Mouse (Mus musculus) erythroblast, embryonic 14.5 days (primary cell): ENCODE data around the gene Allc. TPM values are rescaled to one million over a fixed set of nuclear protein-coding genes. Genes with fewer than 3 reads are reported as not detected.

ENCODE experiments used
- H3K27me3 ChIP-seq: 2 replicates; pipeline ENCODE4 v1.6.1; 2012; ENCODE audit warnings: inconsistent platforms; ENCODE audit not compliant: control insufficient read depth
- H3K36me3 ChIP-seq: 2 replicates; pipeline ENCODE4 v1.6.1; 2012; ENCODE audit warnings: mild to moderate bottlenecking, inconsistent platforms; ENCODE audit not compliant: control insufficient read depth
- H3K4me1 ChIP-seq: 2 replicates; pipeline ENCODE4 v1.6.1; 2012; ENCODE audit warnings: inconsistent platforms; ENCODE audit not compliant: control insufficient read depth
- H3K4me3 ChIP-seq: replicated peaks from 2 replicates; pipeline ENCODE3; 2012; ENCODE audit warnings: moderate library complexity, mild to moderate bottlenecking, inconsistent platforms
- H3K9me3 ChIP-seq: 2 replicates; pipeline ENCODE4 v1.6.1; 2012; ENCODE audit warnings: low read length, inconsistent platforms, mixed read lengths; ENCODE audit not compliant: control insufficient read depth
- GATA1 ChIP-seq: IDR thresholded peaks from 2 replicates; pipeline ENCODE4 v1.6.1; 2012; ENCODE audit warnings: low read length, inconsistent platforms, mixed read lengths
- TAL1 ChIP-seq: IDR thresholded peaks from 3 replicates; pipeline ENCODE4 v1.6.1; 2012; ENCODE audit warnings: low read length, inconsistent platforms, mixed read lengths
- polyA plus RNA-seq: library from polyadenylated mRNA; stranded (reverse); fragments of >175 nt; gene quantifications from 2 replicates; pipeline ENCODE4 v1.2.3, GENCODE M21; 2012

Gene Allc
- polyA plus RNA-seq, 1 experiment = not detected

DNA sequence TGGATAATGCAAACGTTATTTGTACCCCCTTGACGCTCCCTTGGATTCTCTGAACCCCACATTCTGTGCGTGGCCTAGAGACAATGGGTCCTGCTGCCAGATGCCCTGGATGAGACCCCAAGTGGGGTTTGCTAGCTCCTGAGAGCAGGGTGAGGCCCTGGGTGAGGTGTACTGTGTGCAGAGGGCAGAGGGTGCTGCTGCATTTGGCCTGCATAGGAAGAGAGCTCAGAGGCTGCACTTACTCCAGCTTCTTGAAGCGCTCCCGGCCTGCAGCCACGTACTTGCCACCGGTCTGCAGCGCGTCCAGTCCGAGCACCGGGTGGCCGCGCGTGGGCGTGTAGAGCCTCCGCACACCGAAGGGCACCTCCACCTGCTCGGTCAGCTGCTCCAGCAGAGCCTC is 30.5 kb downstream of the Allc start:
- no peaks in the 10 kb centered on the region for H3K4me1 ChIP-seq
- peaks cover 5% of the 10 kb centered on the region; the same call in 1 of the 2 replicates for H3K9me3 ChIP-seq
- no peak overlapping the region for H3K4me3 ChIP-seq
- no peaks in the 10 kb centered on the region for H3K36me3 ChIP-seq
- H3K27me3 ChIP-seq = peaks cover 3% of the 10 kb centered on the region
- no peak for TF ChIP-seq GATA1
- TF ChIP-seq TAL1 = no peak

DNA sequence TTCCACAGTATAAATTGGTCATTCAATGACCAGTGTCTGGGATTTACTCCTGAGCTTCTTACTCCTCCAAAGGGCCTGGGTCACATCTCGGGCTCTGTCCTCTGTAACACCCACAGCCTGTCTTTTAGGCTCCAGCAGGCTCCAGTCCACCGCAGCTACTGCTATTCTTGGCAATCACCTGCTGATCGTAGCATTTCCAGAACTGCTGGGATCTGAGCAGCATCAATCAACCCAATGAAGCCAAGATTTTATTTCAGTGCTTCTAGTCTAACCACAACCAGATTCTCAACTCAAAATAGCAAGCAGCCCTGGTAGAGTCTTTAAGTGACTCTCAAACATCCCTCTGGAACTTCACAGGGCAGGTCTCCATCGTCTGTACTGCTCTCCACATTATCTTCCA is 33.4 kb downstream of the Allc start:
- TF ChIP-seq GATA1 = no peak
- TF ChIP-seq TAL1 = no peak
- no peaks in the 10 kb centered on the region for H3K36me3 ChIP-seq
- no peaks in the 10 kb centered on the region for H3K4me1 ChIP-seq
- peaks cover 3% of the 10 kb centered on the region for H3K27me3 ChIP-seq
- H3K9me3 ChIP-seq = peaks cover 2% of the 10 kb centered on the region; the same call in 1 of the 2 replicates
- no peak overlapping the region for H3K4me3 ChIP-seq

GRCm38 (mm10) chr12:28514264-28514775 is 68.0 kb downstream of the Allc start:
- no peaks in the 10 kb centered on the region for H3K9me3 ChIP-seq
- H3K4me3 ChIP-seq = no peak overlapping the region
- no peak for TF ChIP-seq GATA1
- TF ChIP-seq TAL1 = no peak
- H3K36me3 ChIP-seq = no peaks in the 10 kb centered on the region
- no peaks in the 10 kb centered on the region for H3K4me1 ChIP-seq
- no peaks in the 10 kb centered on the region for H3K27me3 ChIP-seq

DNA sequence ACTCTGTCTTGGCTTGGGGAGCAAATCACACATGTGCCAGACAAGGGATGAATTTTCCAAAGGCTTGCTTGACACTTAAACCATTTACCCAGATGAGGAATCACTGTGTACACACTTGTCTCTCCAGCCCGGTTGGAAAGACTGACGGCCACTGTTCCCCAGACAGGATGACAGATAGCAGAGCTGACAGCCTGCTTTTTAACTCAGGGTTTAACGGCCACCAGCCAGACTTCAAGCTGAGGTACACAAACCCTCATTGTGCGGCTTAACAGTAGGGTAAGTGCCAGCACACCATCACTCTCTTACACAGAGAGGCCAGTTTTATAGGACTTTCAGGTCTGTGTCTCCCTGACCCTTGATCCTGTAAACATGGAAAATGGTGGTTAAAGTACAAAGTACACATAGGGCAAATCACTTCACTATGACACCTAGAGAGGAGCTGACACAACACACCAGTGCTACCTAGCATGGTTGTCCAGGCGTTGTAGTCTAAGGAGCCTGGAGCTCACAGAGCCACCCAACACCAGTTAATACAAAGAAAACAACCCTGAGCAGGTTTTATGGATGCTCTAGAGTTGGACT is 72.5 kb downstream of the Allc start:
- H3K27me3 ChIP-seq = no peaks in the 10 kb centered on the region
- H3K4me1 ChIP-seq = no peaks in the 10 kb centered on the region
- TF ChIP-seq TAL1 = no peak
- TF ChIP-seq GATA1 = no peak

More for the DNA sequence above, 72.5 kb downstream of the Allc start:
- H3K36me3 ChIP-seq = no peaks in the 10 kb centered on the region
- H3K9me3 ChIP-seq = no peaks in the 10 kb centered on the region
- no peak overlapping the region for H3K4me3 ChIP-seq

Other genes with a start within 250 kb of the Allc start
- 0.04 TPM in 1 of 2 replicates, not detected in the other for gene Dcdc2c, start 30.1 kb downstream of the Allc start, polyA plus RNA-seq
- 0.04 TPM in 1 of 2 replicates, not detected in the other for gene Colec11, start 40.9 kb upstream of the Allc start, polyA plus RNA-seq
- 20.4 and 24.6 TPM in 2 replicates for gene Rps7, start 53.4 kb upstream of the Allc start, polyA plus RNA-seq
- gene Rnaseh1, start 67.1 kb upstream of the Allc start, polyA plus RNA-seq = 0.33 and 0.76 TPM in 2 replicates
- 0.11 and 0.27 TPM in 2 replicates for gene Adi1, start 92.7 kb upstream of the Allc start, polyA plus RNA-seq
- 0.72 and 0.85 TPM in 2 replicates for gene Trappc12, start 167.9 kb upstream of the Allc start, polyA plus RNA-seq
- gene Eipr1, start 169.3 kb upstream of the Allc start, polyA plus RNA-seq = 4.5 and 4.6 TPM in 2 replicates